Mouse (Mus musculus) ovary, adult 18-20 months (tissue): ENCODE results near the gene Spock1.
A peak's percentile ranks its signal among the peaks of the same experiment; 100 is the strongest.

Experiments
- DNase-seq: peaks from one replicate; pipeline ENCODE4 v3.0.0; 2022; ENCODE audit warnings: low spot score, mixed read lengths

The Spock1 gene

GRCm38 (mm10) chr13:57908266-57908582 lies at the start of gene Spock1:
TSS of gene Spock1 (minus strand) at chr13:57908332.
- DNase-seq = peak; percentile 52

GRCm38 (mm10) chr13:57950091-57950490 lies 42.0 kb upstream of the Spock1 start:
- no peak for DNase-seq

GRCm38 (mm10) chr13:57949513-57949912 lies 41.4 kb upstream of the Spock1 start:
- no peak for DNase-seq

GRCm38 (mm10) chr13:57945197-57945596 lies 37.1 kb upstream of the Spock1 start:
- DNase-seq = no peak

- DNase-seq = no peak
Observed at GRCm38 (mm10) chr13:57944434-57944833, 36.3 kb upstream of the Spock1 start.

GRCm38 (mm10) chr13:57943900-57944299 lies 35.8 kb upstream of the Spock1 start:
- no peak for DNase-seq

GRCm38 (mm10) chr13:57937463-57938229 lies 29.5 kb upstream of the Spock1 start:
- DNase-seq = no peak

- DNase-seq = no peak
Observed at GRCm38 (mm10) chr13:57931998-57932397, 23.9 kb upstream of the Spock1 start.

GRCm38 (mm10) chr13:57931376-57931775 lies 23.2 kb upstream of the Spock1 start:
- no peak for DNase-seq

GRCm38 (mm10) chr13:57930720-57931119 lies 22.6 kb upstream of the Spock1 start:
- no peak for DNase-seq

GRCm38 (mm10) chr13:57930283-57930682 lies 22.2 kb upstream of the Spock1 start:
- DNase-seq = no peak

- DNase-seq = no peak
Observed at GRCm38 (mm10) chr13:57919947-57920346, 11.8 kb upstream of the Spock1 start.

- DNase-seq = no peak
Observed at GRCm38 (mm10) chr13:57911171-57911570, 3.0 kb upstream of the Spock1 start.

- DNase-seq = no peak
Observed at GRCm38 (mm10) chr13:57907428-57908265, 485 bp downstream of the Spock1 start.

- DNase-seq = no peak
Observed at GRCm38 (mm10) chr13:57894597-57894996, 13.5 kb downstream of the Spock1 start.

- DNase-seq = no peak
Observed at GRCm38 (mm10) chr13:57889708-57890107, 18.4 kb downstream of the Spock1 start.

GRCm38 (mm10) chr13:57889050-57889449 lies 19.1 kb downstream of the Spock1 start:
- DNase-seq = no peak

- DNase-seq = no peak
Observed at GRCm38 (mm10) chr13:57879817-57880216, 28.3 kb downstream of the Spock1 start.

GRCm38 (mm10) chr13:57878797-57879196 lies 29.3 kb downstream of the Spock1 start:
- DNase-seq = no peak

GRCm38 (mm10) chr13:57877782-57878181 lies 30.4 kb downstream of the Spock1 start:
- DNase-seq = no peak

- DNase-seq = no peak
Observed at GRCm38 (mm10) chr13:57876966-57877365, 31.2 kb downstream of the Spock1 start.

- DNase-seq = no peak
Observed at GRCm38 (mm10) chr13:57870058-57870457, 38.1 kb downstream of the Spock1 start.

- DNase-seq = no peak
Observed at GRCm38 (mm10) chr13:57867586-57867985, 40.5 kb downstream of the Spock1 start.
